Mouse (Mus musculus) kidney, adult 18-20 months (tissue): ENCODE data around the gene Cd59a.

Experiments used
- DNase-seq: peaks from one replicate; pipeline ENCODE4 v3.0.0; 2021

The Cd59a gene

GRCm38 (mm10) chr2:104145983-104146382, 50.4 kb downstream of the Cd59a start:
- DNase-seq = no peak

- DNase-seq = no peak
Measured at GRCm38 (mm10) chr2:104147910-104148561, 52.4 kb downstream of the Cd59a start.

- no peak for DNase-seq
Measured at GRCm38 (mm10) chr2:104150608-104151397, 55.2 kb downstream of the Cd59a start.

- no peak for DNase-seq
Measured at GRCm38 (mm10) chr2:104153345-104153744, 57.7 kb downstream of the Cd59a start.

GRCm38 (mm10) chr2:104153876-104154275, 58.3 kb downstream of the Cd59a start:
- DNase-seq = no peak

- DNase-seq = no peak
Measured at GRCm38 (mm10) chr2:104157831-104158230, 62.2 kb downstream of the Cd59a start.

- DNase-seq = no peak
Measured at GRCm38 (mm10) chr2:104163418-104163817, 67.8 kb downstream of the Cd59a start.

- no peak for DNase-seq
Measured at GRCm38 (mm10) chr2:104163978-104164487, 68.4 kb downstream of the Cd59a start.
